Mouse (Mus musculus): ENCODE results near the gene Ormdl3. TPM values are rescaled to one million over a fixed set of nuclear protein-coding genes. Genes with fewer than 3 reads are reported as not detected.

Ormdl3 gene
- polyA plus RNA-seq, 1 experiment from 2014 or later = 8.5 TPM

DNA sequence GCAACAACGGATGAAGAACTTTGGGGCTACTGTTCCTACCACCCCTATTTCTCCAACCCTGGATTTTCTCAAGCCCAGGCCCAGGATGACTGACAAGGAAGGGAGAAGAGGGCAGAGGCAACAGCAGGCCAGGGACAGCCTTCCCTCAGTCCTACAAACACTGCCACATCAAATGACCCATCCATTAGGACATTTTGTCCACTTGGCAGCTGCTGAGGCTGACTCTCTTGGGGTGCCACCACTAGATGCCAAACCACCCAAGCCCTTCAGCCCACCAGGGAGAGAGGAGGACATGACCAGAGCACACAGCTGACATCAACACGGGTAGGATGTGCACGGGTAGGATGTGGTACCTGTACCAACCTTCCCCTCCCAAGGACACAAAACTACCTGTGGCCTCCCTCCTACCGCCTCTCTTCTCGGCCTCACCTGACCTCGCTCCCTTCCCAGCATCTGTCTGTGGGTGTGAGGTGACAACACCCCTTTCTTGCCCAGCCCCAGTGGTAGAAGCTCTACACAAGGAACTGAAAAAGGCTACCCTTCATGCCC, 2.5 kb downstream of the Ormdl3 start:
- peaks cover 20% of the 10 kb centered on the region for H3K36me3 ChIP-seq (ENCODE audit: control insufficient read depth, insufficient read depth, low read length)
- no peak overlapping the region for H3K27ac ChIP-seq (ENCODE audit: low read depth)
- no peaks in the 10 kb centered on the region for H3K27me3 ChIP-seq (replicated peaks; ENCODE audit: control insufficient read depth, insufficient read depth, low read length)
- no peak overlapping the region for H3K9ac ChIP-seq (ENCODE audit: low read length)
- ATAC-seq (replicated peaks; ENCODE audit: low FRiP score, low TSS enrichment, low read depth) (no peak), DNase-seq (ENCODE audit: low spot score) (no peak)
- no peak overlapping the region for H3K4me3 ChIP-seq (ENCODE audit: low read depth, low read length)
- peaks cover 31% of the 10 kb centered on the region for H3K4me1 ChIP-seq (replicated peaks; ENCODE audit: control insufficient read depth, insufficient read depth, low read length)
- H3K9me3 ChIP-seq (ENCODE audit: control insufficient read depth, low read length) = no peaks in the 10 kb centered on the region
- H3K4me2 ChIP-seq (ENCODE audit: low read length) = no peak overlapping the region
- WGBS = 92% methylated on average over 6 of the region's 6 CpGs

DNA sequence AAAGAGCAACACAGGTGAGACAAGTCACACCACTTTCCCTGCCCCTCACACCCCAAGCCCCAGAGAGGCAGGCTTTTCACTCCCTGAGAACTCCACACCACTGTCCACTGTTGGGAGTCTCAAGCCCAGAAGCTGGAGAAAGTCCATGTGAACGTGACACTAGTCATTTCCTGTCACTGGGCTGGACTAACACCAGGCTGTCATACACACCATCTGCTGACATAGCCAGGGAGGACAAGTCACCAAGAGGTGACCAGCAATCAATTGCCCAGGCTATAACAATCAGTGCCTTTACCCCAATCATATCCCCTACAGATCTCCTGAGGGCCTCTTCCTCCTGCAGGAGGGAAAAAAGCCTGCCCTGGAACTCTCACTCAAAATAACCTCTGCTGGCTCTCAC, 3.0 kb downstream of the Ormdl3 start:
- DNase-seq (ENCODE audit: low spot score) = no peak
- Histone ChIP-seq H3K4me1 (replicated peaks; ENCODE audit: control insufficient read depth, insufficient read depth, low read length) (peaks cover 31% of the 10 kb centered on the region), H3K9me3 (ENCODE audit: control insufficient read depth, low read length) (no peaks in the 10 kb centered on the region), H3K27me3 (replicated peaks; ENCODE audit: control insufficient read depth, insufficient read depth, low read length) (no peaks in the 10 kb centered on the region), H3K36me3 (ENCODE audit: control insufficient read depth, insufficient read depth, low read length) (peaks cover 20% of the 10 kb centered on the region), H3K4me3 (ENCODE audit: low read depth, low read length) (no peak overlapping the region), H3K27ac (ENCODE audit: low read depth) (no peak overlapping the region), H3K9ac (ENCODE audit: low read length) (no peak overlapping the region), H3K4me2 (ENCODE audit: low read length) (no peak overlapping the region)
- no peak for ATAC-seq (replicated peaks; ENCODE audit: low FRiP score, low TSS enrichment, low read depth)
- WGBS = 60% methylated on average over 1 of the region's 1 CpGs

DNA sequence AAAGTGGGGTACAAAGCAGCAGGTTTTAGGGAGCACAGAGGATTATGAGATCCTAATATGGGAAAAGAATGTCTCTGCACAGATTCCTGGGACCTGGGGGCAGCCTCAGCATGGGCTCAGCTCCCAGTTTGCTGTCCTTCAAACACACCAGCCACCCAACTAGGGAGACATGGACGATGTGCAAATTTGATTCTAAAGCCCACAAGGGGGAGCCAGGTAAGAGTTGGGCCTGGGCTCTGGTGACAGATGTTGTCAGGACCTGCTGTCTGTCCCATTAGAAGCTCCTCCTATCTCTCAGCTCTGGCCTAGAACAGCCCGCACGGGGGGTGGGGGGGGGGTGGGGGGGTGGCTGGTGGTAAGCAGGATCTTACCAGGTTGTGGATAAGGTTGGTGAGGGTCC, 3.6 kb downstream of the Ormdl3 start:
- Histone ChIP-seq H3K36me3 (ENCODE audit: control insufficient read depth, insufficient read depth, low read length) (peaks cover 20% of the 10 kb centered on the region), H3K4me3 (ENCODE audit: low read depth, low read length) (no peak overlapping the region), H3K9me3 (ENCODE audit: control insufficient read depth, low read length) (no peaks in the 10 kb centered on the region), H3K27me3 (replicated peaks; ENCODE audit: control insufficient read depth, insufficient read depth, low read length) (no peaks in the 10 kb centered on the region), H3K4me2 (ENCODE audit: low read length) (no peak overlapping the region), H3K27ac (ENCODE audit: low read depth) (no peak overlapping the region), H3K4me1 (replicated peaks; ENCODE audit: control insufficient read depth, insufficient read depth, low read length) (peaks cover 27% of the 10 kb centered on the region), H3K9ac (ENCODE audit: low read length) (no peak overlapping the region)
- DNase-seq (ENCODE audit: low spot score) (no peak), ATAC-seq (replicated peaks; ENCODE audit: low FRiP score, low TSS enrichment, low read depth) (no peak)
- WGBS = 16% methylated on average over 3 of the region's 3 CpGs

DNA sequence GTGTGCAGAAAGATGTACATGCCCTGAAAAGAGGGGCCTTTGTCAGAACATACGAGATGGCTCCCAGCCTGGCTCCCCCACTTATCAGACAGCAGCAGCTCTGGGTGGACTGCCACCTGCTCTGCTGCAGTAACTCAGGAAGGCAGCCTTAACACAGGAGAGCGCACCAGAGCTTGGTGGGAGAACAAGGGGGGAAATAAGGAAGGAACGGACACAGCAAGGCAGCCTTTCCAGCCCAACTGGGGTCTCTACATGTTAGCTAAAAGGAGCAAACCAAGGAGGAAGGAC, 4.0 kb downstream of the Ormdl3 start:
- ATAC-seq (replicated peaks; ENCODE audit: low FRiP score, low TSS enrichment, low read depth) (no peak), DNase-seq (ENCODE audit: low spot score) (no peak)
- Histone ChIP-seq H3K4me3 (ENCODE audit: low read depth, low read length) (no peak overlapping the region), H3K4me2 (ENCODE audit: low read length) (no peak overlapping the region), H3K9me3 (ENCODE audit: control insufficient read depth, low read length) (no peaks in the 10 kb centered on the region), H3K27me3 (replicated peaks; ENCODE audit: control insufficient read depth, insufficient read depth, low read length) (no peaks in the 10 kb centered on the region), H3K4me1 (replicated peaks; ENCODE audit: control insufficient read depth, insufficient read depth, low read length) (peaks cover 23% of the 10 kb centered on the region), H3K9ac (ENCODE audit: low read length) (no peak overlapping the region), H3K27ac (ENCODE audit: low read depth) (no peak overlapping the region), H3K36me3 (ENCODE audit: control insufficient read depth, insufficient read depth, low read length) (peaks cover 20% of the 10 kb centered on the region)
- 93% methylated on average over 3 of the region's 3 CpGs for WGBS

DNA sequence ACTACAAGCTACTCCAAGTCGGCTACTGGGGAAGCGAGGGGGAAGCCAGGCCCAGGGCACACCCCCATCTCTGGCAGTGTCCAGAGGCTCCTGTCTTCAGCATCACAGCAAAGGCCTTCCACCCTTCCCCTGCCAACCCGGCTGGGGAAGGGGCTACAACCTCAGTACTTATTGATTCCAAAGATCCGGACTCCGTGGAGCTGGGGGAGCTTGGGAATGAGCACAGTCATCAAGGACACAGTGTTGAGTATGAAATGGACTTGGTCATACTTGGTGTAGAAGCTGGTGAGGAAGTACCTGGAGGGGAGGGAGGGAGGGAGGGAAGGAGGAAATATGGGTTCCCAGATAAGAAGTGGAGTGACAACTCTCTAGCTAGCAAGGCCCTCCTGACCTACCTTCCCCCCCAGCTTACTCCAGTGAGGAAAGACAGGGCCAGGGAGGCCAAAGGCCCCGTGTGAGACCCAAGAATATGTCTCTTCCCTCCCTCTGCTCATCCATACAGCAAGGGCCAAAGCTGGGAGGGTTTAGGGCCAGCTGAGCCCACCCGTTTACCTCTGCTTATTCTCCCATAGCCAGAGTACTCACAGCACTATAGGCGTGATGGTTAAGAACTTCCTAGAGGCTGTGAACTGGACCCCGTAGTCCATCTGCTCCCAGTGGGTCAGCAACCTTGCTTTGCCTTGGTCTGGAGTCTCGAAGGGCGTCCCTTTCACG, 4.5 kb downstream of the Ormdl3 start:
- ATAC-seq (replicated peaks; ENCODE audit: low FRiP score, low TSS enrichment, low read depth) = no peak
- Histone ChIP-seq H3K27ac (ENCODE audit: low read depth) (no peak overlapping the region), H3K4me1 (replicated peaks; ENCODE audit: control insufficient read depth, insufficient read depth, low read length) (peaks cover 18% of the 10 kb centered on the region), H3K9ac (ENCODE audit: low read length) (no peak overlapping the region), H3K4me3 (ENCODE audit: low read depth, low read length) (no peak overlapping the region), H3K36me3 (ENCODE audit: control insufficient read depth, insufficient read depth, low read length) (peaks cover 20% of the 10 kb centered on the region), H3K27me3 (replicated peaks; ENCODE audit: control insufficient read depth, insufficient read depth, low read length) (no peaks in the 10 kb centered on the region), H3K4me2 (ENCODE audit: low read length) (no peak overlapping the region), H3K9me3 (ENCODE audit: control insufficient read depth, low read length) (no peaks in the 10 kb centered on the region)
- DNase-seq (ENCODE audit: low spot score) = no peak
- 85% methylated on average over 12 of the region's 12 CpGs for WGBS

DNA sequence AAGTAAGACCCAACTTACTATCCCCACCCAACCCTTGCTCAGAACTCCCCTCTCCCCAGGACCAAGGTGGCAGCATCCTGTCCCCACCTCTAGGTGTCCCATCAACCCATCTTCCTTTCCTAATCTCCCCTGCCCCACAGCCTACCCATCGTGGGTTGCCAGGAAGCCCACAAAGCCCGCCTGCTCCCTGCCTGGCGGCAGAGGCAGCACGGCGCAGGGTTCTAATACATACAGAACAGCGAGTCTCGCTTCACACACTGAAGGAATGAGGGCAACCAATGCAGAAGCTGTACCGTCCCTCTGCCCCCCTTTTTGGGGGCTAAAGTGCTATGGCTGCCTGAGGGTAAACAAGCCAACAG, 5.2 kb downstream of the Ormdl3 start:
- 89% methylated on average over 8 of the region's 8 CpGs for WGBS
- H3K4me3 ChIP-seq (ENCODE audit: low read depth, low read length) = no peak overlapping the region
- no peaks in the 10 kb centered on the region for H3K9me3 ChIP-seq (ENCODE audit: control insufficient read depth, low read length)
- H3K36me3 ChIP-seq (ENCODE audit: control insufficient read depth, insufficient read depth, low read length) = peaks cover 20% of the 10 kb centered on the region
- no peak for ATAC-seq (replicated peaks; ENCODE audit: low FRiP score, low TSS enrichment, low read depth)
- peaks cover 15% of the 10 kb centered on the region for H3K4me1 ChIP-seq (replicated peaks; ENCODE audit: control insufficient read depth, insufficient read depth, low read length)
- no peaks in the 10 kb centered on the region for H3K27me3 ChIP-seq (replicated peaks; ENCODE audit: control insufficient read depth, insufficient read depth, low read length)
- H3K9ac ChIP-seq (ENCODE audit: low read length) = no peak overlapping the region
- no peak overlapping the region for H3K4me2 ChIP-seq (ENCODE audit: low read length)
- H3K27ac ChIP-seq (ENCODE audit: low read depth) = no peak overlapping the region
- DNase-seq (ENCODE audit: low spot score) = no peak

DNA sequence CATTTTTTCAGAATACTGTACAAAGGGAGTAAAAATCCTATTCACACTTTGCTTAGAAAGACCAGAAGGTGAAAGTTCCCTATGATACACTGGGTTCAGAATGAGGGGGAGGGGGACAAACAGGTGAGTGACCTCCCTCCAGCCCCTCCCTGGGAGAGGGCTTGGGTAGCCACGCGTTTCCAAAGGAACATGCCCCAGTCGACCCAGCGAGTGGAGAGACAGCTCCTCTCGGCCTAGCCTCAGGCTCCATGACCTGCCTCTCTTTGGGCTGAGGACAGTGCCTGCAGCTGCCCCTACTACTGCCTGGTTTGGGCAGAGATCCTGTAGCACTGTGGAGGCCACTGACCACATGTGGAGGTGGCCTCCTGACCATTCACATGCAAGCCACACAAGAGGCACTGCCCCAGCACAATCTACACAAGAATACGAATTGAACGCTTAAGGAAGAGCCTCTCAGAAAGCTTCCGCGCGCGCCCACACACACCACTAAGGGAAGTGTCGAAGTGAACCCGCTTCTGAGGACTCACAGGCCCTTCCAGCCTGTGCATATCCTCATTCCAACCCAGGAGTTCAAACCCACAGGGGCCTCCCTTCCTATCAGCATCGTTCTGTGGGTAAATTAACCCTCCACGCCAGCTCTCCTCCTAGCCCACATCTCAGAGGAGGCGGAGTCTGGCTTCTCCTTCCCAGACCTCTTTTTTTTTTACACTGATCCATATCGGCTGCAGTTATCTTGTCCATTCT, 5.7 kb downstream of the Ormdl3 start:
- WGBS = 77% methylated on average over 17 of the region's 17 CpGs
- DNase-seq (ENCODE audit: low spot score) = no peak
- no peak overlapping the region for H3K4me3 ChIP-seq (ENCODE audit: low read depth, low read length)
- no peak overlapping the region for H3K4me2 ChIP-seq (ENCODE audit: low read length)
- no peak overlapping the region for H3K9ac ChIP-seq (ENCODE audit: low read length)
- no peaks in the 10 kb centered on the region for H3K27me3 ChIP-seq (replicated peaks; ENCODE audit: control insufficient read depth, insufficient read depth, low read length)
- H3K27ac ChIP-seq (ENCODE audit: low read depth) = 0 out of 2 replicates have a peak overlapping the region, but pooled peaks have one; percentile 16
- no peak for ATAC-seq (replicated peaks; ENCODE audit: low FRiP score, low TSS enrichment, low read depth)
- peaks cover 15% of the 10 kb centered on the region for H3K4me1 ChIP-seq (replicated peaks; ENCODE audit: control insufficient read depth, insufficient read depth, low read length)
- peaks cover 20% of the 10 kb centered on the region for H3K36me3 ChIP-seq (ENCODE audit: control insufficient read depth, insufficient read depth, low read length)
- H3K9me3 ChIP-seq (ENCODE audit: control insufficient read depth, low read length) = no peaks in the 10 kb centered on the region

DNA sequence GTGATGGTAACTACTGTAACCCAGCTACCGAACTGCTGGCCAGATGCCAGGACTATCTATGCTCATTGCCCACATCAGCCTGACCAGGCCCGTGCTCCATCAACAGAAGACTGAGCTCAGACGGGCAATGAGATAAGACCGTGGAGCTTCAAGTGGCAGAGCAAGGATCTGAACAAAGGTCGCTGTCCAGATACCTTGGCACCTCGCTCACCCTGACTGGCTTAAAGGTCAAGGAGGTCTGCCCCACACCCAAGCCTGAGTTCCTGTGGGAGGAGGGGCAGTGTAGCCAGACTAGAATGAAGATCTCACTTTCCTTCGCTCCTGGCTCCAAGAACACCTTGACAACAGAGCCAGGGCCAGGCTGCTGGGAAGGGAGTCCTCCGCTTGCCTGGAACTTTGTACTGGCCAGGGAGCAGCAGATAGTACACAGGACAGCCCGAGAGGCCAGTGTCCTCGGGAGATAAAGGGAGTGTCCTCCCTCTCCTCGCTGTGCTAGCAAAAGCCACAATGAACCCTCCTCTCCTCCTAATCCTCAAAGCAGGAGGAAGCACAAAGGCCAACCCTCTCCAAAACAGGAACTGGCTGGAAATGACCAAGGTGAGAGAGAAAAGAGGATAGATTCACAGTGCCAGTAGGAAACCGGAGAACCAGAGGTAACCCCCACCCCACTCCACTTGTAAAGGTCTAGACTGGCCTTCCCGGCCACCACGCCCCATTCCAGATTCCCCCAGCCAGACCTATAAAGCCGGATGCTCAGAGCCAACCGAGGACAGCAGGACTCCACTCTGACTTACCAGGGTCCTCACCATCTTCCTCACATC, 6.7 kb downstream of the Ormdl3 start:
- Histone ChIP-seq H3K36me3 (ENCODE audit: control insufficient read depth, insufficient read depth, low read length) (peaks cover 20% of the 10 kb centered on the region), H3K27ac (ENCODE audit: low read depth) (0 out of 2 replicates have a peak overlapping the region, but pooled peaks have one; percentile 16), H3K4me3 (ENCODE audit: low read depth, low read length) (no peak overlapping the region), H3K9me3 (ENCODE audit: control insufficient read depth, low read length) (no peaks in the 10 kb centered on the region), H3K4me1 (replicated peaks; ENCODE audit: control insufficient read depth, insufficient read depth, low read length) (peaks cover 7% of the 10 kb centered on the region), H3K4me2 (ENCODE audit: low read length) (no peak overlapping the region), H3K9ac (ENCODE audit: low read length) (no peak overlapping the region), H3K27me3 (replicated peaks; ENCODE audit: control insufficient read depth, insufficient read depth, low read length) (no peaks in the 10 kb centered on the region)
- DNase-seq (ENCODE audit: low spot score) (no peak), ATAC-seq (replicated peaks; ENCODE audit: low FRiP score, low TSS enrichment, low read depth) (no peak)
- WGBS = 67% methylated on average over 16 of the region's 16 CpGs
